Mouse (Mus musculus) adrenal gland, postnatal 10 days (tissue): ENCODE results near the gene Kcnj9. TPM values are rescaled to one million over a fixed set of nuclear protein-coding genes. Genes with fewer than 3 reads are reported as not detected.
A peak's percentile ranks its signal among the peaks of the same experiment; 100 is the strongest.

ENCODE experiments used
- DNase-seq: peaks from one replicate; pipeline ENCODE4 v3.0.0; 2021; ENCODE audit warnings: mixed read lengths
- long read RNA-seq, 2 experiments: library from polyadenylated mRNA; stranded (forward); transcript quantifications; one replicate each; pipeline ENCODE4 v2.0.0; 2021
- total RNA-seq, 2 experiments: library from RNA; stranded (reverse); gene quantifications; 2 replicates each; pipeline ENCODE4 v1.2.3; 2021

The Kcnj9 gene
- total RNA-seq, result under 1 TPM in 1 of 2 experiments, not detected in 1; 0.12 TPM
- long read RNA-seq, experiment 1, result 0 reads
- long read RNA-seq, experiment 2, result 0 reads

DNA sequence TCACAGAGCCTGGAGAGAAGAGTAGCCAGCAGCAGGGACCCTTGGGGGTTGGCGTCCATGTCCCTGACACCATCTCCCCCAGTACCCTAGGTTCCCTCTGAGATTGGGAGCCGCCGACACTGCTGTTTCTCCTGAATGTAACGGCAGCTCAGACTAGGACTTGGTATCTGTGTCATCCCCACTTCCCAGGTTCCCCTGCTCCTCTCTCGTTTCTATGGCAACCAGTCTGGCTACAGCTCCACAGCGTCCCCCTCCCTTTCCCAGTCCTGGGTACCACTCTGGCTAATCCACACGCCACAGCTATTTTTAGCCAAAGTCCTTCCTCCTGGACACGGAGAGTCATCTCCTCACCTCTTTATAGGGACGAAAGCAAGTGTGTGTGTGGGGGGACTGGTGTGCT is at the start of gene Kcnj9:
TSS of gene Kcnj9 (minus strand) at position 188 of the 400 bp plus-strand sequence.
- no peak for DNase-seq

DNA sequence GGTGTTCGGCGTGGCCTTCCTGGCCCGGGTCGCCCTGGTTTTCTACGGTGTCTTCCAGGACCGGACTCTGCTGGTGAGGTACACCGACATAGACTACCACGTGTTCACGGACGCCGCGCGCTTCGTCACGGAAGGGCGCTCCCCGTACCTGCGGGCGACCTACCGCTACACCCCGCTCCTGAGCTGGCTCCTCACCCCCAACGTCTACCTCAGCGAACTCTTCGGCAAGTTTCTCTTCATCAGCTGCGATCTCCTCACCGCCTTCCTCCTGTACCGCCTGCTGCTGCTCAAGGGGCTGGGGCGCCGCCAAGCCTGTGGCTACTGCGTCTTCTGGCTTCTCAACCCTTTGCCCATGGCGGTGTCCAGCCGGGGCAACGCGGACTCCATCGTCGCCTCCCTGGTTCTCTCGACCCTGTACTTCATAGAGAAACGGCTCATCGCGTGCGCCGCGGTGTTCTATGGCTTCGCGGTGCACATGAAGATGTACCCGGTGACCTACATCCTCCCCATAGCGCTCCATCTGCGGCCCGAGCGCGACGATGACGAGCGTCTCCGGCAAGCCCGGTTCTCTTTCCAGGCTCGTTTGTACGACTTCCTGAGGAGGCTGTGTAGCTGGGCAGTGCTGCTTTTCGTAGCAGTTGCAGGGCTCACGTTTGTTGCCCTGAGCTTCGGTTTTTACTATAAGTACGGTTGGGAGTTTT is 47.8 kb upstream of the Kcnj9 start:
- peak; percentile 56 for DNase-seq

GRCm38 (mm10) chr1:172376198-172376667 is 47.1 kb upstream of the Kcnj9 start, which contains the start of gene Pigm:
Gene Pigm (plus strand): TSS chr1:172376546.
- DNase-seq, result peak; percentile 98

DNA sequence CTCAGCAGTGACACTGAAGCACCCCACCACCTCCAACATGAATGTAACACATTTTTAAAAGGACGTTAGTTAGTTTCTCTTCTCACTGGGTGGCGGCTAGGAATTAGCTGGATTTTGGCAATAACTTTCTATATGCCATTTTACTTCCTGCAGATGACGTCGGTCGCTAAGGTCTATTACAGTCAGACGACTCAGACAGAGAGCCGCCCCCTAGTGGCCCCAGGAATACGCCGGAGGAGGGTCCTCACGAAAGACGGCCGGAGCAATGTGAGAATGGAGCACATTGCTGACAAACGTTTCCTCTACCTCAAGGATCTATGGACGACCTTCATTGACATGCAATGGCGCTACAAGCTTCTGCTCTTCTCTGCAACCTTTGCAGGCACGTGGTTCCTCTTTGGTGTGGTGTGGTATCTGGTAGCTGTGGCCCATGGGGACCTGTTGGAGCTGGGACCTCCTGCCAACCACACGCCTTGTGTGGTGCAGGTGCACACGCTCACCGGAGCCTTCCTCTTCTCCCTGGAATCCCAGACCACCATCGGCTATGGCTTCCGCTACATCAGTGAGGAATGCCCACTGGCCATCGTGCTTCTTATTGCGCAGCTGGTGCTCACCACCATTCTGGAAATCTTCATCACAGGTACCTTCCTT is 39.8 kb upstream of the Kcnj9 start:
- peak; percentile 64 for DNase-seq

- DNase-seq, result peak; percentile 74
These were observed 35.6 kb upstream of the Kcnj9 start for GRCm38 (mm10) chr1:172364684-172365083.

GRCm38 (mm10) chr1:172358341-172358740 is 29.2 kb upstream of the Kcnj9 start:
- no peak for DNase-seq

GRCm38 (mm10) chr1:172357550-172357949 is 28.4 kb upstream of the Kcnj9 start:
- peak; percentile 82 for DNase-seq

- DNase-seq, result no peak
These were observed 26.2 kb upstream of the Kcnj9 start for GRCm38 (mm10) chr1:172355336-172355735.

GRCm38 (mm10) chr1:172352453-172352852 is 23.3 kb upstream of the Kcnj9 start:
- no peak for DNase-seq

GRCm38 (mm10) chr1:172352001-172352400 is 22.9 kb upstream of the Kcnj9 start:
- no peak for DNase-seq

DNA sequence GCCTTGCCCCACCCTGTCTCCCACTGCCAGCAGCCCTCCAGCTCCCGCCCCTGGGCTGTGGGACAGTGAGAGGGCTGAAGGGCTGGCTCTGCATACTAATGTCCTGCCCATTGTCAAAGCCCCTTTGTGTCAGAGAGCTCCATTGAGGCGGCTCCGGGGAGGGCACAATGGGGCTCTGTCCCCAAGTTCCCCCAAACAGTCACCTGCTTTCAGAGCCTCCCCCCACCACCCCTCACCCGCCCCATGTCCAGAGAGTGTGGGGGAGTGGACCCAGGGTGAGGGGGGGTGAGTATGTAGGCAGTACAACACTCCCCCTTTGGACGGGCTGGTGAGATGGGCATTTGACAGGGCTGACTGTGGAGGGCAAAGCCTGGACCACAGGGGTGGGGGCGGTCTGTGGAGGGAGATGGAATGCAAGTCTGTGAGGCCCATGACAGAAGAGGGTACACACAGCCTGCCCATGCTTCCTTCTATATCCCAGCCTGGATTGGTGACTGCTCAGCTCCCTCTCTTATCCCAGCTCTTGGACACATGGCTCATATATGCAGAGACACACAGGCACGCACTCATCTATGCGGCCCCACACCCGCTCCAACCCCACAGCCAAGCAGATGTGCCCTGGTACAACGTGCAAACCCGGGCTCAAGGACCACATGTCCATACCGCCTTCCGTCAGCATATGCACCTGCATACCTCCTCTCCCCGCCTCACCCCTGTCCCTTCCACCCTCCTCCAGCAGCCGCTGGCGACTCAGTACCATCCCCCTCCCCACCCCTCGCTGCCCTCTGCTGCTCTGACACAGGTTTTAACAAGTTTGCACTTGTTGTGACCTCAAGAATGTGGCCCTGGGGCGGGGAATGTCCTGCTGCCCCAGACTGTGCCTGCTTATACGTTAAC is 21.0 kb upstream of the Kcnj9 start:
- no peak for DNase-seq

DNA sequence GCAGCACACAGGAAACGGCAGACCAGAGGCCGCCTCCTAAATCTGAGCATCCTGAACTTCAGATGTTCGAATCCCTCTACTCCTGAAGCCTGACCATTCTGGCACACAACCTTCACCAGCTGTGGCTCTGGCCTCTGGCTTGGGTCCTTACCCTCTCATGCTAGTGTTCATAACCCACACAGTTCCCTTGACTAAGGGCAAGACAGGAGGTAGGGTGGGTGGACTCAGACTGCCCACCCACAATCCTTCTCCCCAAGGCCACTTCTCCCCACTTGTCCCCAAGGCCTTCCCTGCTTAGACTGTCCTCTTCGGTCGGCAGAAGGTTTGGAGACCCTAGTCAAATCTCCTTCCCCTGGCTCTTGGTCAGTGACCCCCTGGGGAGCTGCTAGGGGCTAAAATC is 20.4 kb upstream of the Kcnj9 start:
- no peak for DNase-seq

- no peak for DNase-seq
These were observed 18.3 kb upstream of the Kcnj9 start for GRCm38 (mm10) chr1:172347382-172347781.

GRCm38 (mm10) chr1:172346707-172347106 is 17.6 kb upstream of the Kcnj9 start:
- DNase-seq, result no peak

DNA sequence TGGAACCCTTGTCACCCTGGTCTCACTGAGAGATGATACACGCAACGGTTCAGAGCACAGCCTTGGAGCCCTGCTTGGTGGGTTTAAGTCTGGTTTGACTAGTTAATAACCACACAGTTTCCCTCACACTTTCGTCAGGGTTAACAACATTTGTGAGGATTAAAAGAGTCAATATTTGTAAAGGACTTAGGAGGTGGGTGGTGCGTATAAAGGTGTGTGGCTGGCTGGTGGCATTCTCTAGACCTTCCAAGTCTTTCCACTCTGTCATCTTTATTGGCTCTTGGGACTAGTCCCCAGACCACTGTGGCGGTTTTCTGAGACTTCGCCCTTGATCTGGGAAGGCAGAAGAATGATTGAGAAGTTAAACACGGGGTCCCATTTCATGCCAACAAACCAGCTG is 15.7 kb upstream of the Kcnj9 start:
- no peak for DNase-seq

GRCm38 (mm10) chr1:172343914-172344313 is 14.8 kb upstream of the Kcnj9 start:
- DNase-seq, result no peak

GRCm38 (mm10) chr1:172342729-172343128 is 13.6 kb upstream of the Kcnj9 start:
- DNase-seq, result no peak

DNA sequence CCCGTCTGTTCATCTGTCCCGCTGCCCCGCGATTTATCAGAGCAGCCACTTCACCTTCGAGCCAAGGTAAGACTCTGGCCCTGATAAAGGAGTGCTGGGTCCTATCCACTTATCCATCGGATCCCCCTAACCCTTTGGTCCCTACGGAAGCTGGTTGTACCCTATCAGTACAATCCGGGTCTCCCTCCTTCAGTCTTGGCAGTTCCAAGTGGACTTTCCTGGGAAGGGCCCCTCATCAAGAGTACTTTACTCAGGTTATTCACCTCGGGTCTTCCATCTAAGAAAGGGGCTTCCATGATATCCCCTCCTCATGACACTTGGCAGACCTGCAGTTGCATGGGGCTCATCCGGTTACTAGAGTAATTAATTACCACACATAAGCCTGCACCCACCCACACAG is 12.3 kb upstream of the Kcnj9 start:
- no peak for DNase-seq

DNA sequence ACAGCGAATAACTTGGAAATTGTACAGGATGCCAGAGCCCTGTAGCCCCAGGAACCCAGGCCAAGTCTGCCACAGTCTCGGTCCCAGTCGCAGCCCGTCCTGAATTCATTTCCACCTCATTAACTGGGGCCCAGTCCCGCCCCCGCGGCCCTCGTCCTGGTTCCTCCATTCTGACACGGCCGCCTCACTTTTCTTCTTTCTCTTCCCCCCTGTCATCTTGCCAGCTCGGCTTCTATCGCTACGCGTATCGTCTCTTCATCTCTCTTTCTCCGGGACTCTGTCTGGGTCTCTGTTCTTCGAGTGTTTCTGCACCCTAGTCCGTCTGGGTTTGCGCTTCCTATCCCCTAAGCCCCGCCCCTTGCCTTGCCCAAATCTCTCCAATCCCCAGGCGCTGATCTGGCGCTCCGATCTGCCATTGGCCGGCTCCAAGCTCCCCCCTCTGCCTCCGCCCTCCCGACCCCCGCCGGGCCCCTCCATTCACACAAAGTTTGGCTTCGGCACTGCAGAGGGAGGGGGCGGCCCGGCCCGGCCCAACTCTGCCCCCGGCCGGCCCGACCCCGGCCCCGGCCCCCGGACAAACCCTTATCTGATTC is 11.7 kb upstream of the Kcnj9 start, which contains the start of gene Kcnj10:
TSS of gene Kcnj10 (plus strand) at position 482 of the 593 bp plus-strand sequence.
- DNase-seq, result peak; percentile 84

DNA sequence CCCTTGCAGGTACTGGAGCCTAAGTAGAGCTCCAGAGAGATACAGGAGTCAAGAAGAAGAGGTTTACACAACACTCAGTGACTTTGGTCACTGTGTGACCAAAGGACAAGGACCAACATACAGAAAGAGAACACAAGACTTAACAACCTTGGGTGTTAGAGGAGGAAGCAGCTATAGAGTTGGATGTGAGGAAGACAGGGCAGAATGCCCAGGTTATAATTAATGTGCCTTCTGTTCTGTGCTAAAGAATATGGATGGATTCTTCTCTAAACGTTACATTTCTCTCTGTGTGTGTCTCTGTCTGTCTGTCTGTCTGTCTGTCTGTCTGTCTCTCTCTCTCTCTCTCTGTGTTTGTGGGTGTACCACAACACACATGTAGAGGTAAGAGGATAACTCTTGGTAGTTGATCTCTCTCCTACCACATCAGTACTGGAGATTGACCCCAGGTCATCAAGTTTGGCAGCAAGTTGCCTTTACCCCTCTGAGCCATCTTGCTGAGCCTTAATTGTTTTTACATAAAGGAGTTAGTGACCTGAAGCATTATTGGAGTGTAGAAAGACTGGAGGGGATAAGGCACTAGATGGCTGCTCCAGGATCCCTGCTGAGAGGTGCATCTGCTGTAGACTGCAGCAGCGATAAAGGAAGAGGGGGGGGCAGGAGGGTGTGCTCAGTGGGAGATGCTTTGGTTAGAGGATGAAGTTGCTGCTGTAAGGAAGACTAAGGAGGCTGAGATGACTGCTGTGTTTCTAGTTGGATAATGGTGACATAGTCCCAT is 8.5 kb upstream of the Kcnj9 start:
- DNase-seq, result no peak

GRCm38 (mm10) chr1:172335804-172336203 is 6.7 kb upstream of the Kcnj9 start:
- DNase-seq, result no peak
